Mouse (Mus musculus) MN1 (cell line): Measurements from ENCODE around the gene Clic1.

Experiments
- DNase-seq: peaks from one replicate; pipeline ENCODE4 v3.0.0-alpha.2; 2016; ENCODE audit warnings: low spot score

The Clic1 gene

GRCm38 (mm10) chr17:35064951-35065947 is 15.5 kb downstream of the Clic1 start, which contains the start of gene Ly6g6c:
Gene Ly6g6c, plus strand, starts transcription at chr17:35065388.
- no peak for DNase-seq

GRCm38 (mm10) chr17:35066084-35066483 is 16.3 kb downstream of the Clic1 start, which contains the start of gene Mpig6b:
Gene Mpig6b, minus strand, starts transcription at chr17:35066184.
- no peak for DNase-seq

DNA sequence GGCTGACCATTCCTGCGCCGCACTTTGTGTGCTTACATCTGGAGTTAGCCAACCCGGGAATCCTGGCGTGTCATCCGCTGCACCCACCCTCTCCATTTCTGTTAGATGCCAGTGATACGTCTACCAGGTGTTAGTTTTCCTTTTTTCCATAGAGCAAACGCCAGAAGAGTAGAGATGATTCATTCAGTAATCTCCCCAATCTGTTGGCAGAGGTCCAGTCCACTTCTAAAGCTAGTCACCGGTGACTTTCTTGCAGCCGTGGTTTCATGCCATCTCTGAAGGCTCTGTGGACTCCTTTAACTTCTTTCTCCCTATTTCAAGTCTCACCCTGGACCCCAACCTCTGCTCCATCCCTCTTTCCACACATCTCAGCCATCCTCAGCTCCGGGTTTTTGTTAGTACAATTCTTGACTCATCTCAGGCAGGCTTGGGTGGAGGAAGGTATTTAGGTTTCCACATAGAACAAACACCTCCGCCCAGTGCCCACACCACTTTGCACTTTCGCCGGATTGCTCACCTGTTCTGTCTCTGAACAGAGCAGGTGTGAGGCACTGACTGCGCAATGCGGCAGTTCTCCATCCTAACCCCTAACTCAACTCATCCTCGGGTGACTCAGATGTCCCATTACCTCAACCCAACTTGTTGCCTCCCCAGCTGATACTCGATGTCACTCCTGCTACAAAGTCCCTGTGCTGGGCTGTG is 18.6 kb downstream of the Clic1 start:
- DNase-seq, result peak; percentile 71

DNA sequence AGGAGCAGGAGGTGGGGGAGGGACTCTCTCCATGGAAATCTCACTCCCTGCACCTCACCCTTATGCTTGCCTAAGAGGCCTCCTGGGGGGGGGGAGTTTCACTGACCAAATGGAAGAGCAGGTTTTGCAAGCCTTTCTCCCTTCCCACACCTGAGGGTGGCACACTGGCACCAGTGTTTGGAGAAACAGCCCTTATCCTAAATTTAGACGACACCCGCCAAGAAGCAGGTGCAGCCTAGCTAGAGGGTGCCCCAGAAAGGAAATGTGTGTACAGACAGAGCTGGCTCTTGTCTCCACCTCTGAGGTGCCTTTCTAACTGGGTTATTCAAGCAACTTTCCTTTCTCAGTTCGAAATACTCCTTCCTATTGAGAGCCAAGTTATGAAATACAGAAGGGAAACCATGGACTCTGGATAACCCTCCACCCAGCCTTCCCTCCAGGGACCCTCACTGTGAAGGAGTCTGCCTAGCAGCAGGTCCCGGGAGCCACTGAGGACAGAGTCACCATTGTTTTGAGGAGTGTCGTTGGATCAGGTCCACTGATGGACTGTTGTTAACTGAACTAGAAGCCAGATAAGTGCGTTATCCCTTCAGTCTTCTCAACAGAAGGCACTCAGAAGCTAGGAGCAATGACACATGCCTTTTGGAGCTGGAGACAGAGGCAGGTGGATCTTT is 20.9 kb downstream of the Clic1 start:
- DNase-seq, result no peak

- no peak for DNase-seq
These were observed 21.7 kb downstream of the Clic1 start for GRCm38 (mm10) chr17:35071454-35071853.

DNA sequence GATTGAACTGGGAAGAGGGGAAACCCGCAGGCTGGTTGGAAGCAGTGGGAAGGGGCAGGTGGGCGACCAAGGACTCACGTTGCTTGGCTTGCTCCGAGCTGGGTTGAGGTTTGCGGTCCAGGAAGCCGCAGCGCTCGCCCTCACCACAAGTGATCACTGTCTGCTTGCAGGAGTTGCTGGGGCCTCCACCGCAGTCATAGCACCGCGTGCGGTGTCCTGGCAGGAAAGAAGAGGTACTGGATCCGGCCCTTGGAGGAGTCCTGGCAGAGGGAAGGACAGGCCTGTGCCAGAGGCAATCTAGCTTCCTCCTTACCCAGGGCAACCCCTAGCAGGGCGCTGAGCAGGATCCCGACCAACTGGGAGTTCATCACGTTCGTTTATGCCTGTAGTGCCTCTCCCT is 24.3 kb downstream of the Clic1 start:
- no peak for DNase-seq

DNA sequence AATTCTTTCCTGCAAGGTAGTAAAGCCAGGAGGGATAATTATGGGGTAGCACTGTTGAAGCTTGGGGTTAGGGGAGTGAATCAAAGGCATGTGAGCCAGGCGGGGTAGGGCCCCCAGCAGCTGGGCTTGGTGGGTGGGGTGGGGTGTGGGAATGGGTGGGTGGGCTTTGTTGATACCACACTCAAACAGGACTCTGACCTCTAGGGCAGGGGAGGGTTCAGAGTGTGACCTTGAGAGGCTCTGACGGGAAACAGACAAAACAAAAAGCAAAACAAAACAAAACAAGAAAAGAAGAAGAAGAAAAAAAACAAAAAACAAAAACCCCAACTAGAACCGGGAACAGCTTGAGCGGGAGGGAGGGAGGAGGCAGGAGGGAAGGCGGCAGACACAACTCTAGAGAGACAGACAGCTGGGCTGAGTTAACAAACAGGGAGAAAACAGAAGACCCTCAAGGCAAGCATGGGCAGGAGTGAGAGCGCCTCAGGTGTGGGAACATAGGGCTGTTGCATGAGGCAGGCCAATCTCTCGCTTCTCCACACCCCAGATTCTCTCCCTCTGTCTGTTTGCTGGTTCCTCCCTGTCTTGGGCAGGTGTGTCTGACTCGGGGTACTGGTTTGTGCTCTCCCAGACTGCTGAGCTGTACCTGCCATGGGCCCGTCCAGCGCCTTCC is 26.9 kb downstream of the Clic1 start, which contains the start of gene Ly6g6e:
Gene Ly6g6e (plus strand): TSS at position 396 of the 670 bp plus-strand sequence.
- no peak for DNase-seq

DNA sequence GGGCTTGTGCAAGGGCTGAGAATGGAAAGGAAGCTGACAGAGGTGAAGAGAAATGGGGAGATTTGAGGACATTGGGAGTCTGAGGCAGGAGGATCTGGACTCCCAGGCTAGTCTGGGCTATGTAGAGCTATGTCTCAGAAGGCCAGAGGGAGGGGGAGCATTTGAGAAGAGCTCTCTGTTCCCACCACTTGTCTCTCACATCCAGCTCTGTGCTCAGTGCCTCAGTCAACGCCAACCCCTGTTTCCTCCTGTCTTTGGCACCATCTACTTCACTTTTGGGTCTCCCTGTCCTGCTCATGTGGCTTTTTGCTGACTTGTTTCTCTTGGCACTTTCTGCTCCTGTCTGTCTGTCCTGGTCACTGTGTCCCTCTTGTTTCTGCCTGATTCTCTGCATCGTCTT is 27.5 kb downstream of the Clic1 start:
- DNase-seq, result no peak

GRCm38 (mm10) chr17:35077786-35078233 is 28.0 kb downstream of the Clic1 start, which contains the start of gene Ly6g6d:
Gene Ly6g6d, minus strand, starts transcription at chr17:35078065.
- DNase-seq, result no peak

DNA sequence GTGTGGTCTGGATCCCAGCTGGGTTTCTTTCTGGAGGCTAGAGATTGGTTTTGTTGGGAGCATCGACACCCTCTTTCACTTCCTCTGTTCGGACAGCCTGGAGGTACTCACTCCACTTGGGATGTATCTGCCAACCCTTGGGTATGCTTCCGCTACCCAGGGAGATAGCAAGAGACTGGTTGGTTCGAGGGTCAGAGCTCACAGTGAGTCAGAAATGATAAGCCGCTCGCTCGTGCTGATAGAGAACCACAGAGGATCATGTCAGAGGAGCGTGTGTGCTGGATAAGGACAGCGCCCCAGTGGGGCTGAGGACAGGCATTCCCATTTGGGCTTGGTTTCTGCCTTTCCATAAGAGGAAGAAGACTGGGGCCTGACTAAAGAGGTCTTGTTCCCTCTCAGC is 30.0 kb downstream of the Clic1 start:
- no peak for DNase-seq

DNA sequence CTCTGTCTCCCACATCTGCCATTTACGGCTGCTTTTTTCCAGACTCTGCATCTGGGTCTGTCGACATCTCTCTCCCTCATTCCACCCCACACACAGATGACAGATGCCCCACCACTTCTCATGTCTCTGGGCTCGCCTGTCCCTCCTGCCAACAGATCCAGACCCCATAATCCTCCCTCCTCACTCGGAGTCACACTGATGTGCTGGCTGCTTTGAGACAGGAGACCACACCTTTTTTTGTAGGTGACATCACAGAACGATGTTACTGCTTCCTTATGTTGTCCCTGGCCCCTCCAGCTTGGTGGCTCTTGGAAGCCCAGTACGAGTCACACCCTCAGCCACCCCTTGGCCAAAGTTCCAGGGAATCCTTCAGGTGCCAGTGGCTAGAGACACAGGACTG is 30.5 kb downstream of the Clic1 start:
- DNase-seq, result no peak

GRCm38 (mm10) chr17:35080710-35081109 is 30.9 kb downstream of the Clic1 start:
- no peak for DNase-seq

DNA sequence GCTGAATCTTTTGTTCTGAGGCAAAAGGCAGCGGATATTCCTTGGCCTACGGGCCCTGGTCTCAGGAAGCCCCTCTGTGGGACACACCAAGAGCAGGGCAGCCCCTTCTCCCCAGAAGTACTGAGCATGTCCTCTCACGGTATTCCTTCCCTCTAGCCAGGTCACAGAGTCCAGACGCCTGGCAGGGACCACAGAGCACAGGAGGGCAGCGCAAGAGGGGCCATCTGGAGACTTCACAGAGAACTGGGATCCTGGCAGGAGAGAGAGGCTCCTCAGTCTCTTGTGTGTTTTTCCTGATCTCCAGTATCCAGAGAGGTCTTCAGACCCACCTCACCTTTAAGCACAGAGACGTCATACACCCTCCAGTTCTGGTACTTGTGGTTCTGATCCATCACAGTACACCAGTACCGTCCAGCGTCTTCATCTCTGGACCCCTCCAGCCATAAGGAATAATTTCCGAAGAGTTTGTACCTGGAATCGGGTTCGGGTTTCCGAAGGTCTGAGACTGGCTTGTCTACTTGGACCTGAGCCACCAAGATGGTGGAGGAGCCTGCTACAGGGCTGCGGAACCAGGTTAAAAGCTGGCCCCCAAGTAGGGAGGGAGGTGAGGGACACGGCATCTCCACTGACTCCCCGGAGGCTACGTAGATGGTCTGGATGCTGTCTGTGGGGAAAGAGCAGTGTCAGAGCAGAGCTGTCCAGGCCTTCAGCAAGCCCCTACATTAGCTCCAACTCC is 33.2 kb downstream of the Clic1 start:
- peak; percentile 57 for DNase-seq

GRCm38 (mm10) chr17:35083929-35084497 is 34.2 kb downstream of the Clic1 start:
- DNase-seq, result no peak

DNA sequence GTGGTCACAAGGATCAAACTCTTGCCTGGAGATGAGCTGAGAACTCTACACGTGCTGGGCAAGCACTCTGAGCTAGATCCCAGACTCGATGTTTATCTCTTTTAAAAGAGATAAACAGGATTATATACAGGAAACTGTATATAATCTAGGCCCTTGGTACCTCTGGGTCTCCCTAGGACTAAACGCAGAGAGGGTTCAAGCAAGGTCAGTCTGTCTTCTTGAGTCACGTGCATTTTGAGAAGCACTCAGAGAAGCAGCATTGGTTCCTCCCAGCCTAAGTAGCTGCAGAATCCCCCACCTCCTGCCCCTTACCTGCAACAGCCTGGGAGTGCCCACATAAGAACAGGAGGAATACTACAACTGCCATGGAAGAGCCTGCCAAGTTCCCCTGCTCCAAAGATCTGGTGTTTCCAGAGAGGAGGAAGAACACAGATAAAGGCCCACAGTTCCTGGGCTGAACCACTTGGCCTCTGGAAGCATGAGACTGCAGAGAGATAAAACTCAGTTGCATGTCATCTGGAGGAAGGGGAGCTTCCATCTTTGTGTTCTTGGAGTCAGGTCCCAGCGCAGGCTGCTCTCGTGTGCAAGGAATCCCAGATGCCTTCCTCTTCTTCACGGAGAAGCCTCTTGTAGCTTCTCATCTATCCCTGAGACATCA is 35.6 kb downstream of the Clic1 start, which contains the start of gene Ly6g6f:
Gene Ly6g6f (minus strand): TSS at position 403 of the 658 bp plus-strand sequence.
- DNase-seq, result no peak

DNA sequence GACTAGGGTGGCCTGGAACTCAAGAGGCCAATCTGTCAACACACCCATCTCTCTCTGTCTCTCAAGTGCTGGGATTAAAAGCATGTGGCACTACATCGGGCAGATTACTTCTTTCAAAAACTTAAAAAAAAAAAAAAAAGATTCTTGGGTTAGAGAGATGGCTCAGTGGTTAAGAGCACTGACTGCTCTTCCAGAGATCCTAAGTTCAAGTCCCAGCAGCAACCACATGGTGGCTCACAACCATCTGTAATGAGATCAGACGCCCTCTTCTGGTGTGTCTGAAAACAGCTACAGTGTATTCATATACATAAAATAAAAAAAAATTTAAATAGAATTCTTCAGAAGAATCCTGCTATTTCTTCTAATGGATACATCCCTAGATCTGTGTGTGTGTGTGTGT is 38.4 kb downstream of the Clic1 start:
- no peak for DNase-seq

DNA sequence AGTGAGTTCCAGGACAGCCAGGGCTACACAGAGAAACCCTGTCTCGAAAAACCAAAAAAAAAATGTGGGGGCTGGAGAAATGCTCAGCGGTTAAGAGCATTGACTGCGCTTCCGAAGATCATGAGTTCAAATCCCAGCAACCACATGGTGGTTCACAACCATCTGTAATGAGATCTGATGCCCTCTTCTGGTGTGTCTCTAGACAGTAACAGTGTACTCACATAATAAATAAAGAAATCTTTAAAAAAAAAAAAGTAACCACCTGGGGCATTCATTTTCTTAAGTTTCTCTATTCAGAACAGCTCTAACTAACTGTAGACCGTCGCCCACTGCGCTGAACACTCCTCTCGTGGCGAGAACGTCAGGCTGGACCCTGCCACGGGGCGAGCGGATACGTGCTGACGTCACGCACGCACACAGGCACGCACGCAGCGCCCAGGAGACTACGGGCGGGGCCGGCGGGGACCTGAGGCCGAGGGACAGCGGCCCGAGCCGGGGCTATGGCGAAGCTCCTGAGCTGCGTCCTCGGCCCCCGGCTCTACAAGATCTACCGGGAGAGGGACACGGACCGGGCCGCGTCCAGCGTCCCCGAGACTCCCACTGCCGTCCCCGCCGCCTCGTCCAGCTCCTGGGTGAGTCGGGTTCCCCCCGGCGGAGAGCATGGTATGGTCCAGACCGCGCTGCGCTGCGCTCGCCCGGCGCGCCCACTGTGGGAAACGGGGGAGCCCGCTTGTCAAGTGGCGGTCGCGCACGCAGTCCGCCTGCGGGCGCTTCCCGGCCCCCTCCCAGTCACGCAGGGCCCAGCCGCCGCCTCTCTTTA is 39.3 kb downstream of the Clic1 start, which contains the start of gene Abhd16a:
Gene Abhd16a (plus strand): TSS at position 439 of the 820 bp plus-strand sequence.
- DNase-seq, result peak; percentile 97

DNA sequence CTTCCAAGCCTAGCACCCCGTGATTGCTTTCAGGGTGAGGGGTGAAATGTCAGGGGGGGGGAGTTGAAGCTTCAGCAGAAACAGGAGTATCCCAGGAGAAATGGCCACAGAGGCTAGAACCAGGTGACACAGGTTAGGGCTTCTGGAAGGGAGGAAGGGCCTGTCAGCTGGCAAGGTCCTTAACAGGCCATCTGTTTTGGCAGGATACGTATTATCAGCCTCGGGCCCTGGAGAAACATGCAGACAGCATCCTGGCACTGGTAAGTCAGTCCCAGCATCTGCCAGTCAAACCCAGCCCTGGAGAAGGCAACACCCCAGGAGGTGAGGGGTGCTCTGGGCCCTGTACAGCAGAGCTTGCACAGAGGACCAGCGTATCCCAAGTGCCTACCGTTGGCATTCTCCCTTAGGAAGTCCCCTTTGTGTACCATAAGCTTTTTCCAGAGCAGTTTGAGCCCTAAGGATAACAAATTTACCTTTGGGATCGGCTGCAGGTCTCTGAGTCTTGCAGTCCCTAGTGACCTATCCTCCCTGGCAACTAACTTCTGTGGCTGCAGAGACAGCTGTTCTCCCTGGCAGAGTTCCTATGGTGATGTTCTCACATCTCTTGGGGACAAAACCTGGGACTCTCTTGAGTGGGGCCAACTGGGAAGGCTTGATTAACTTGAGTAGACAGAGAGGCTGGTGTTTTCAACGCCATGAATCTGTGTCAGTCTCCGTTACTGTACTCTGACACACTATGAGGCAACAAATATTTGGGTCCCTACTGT is 40.6 kb downstream of the Clic1 start:
- DNase-seq, result peak; percentile 87
